Mouse (Mus musculus) ES-Bruce4 (cell line): ENCODE results near the gene Kri1.

Source experiments
- CTCF ChIP-seq: IDR thresholded peaks from one replicate; pipeline ENCODE4 v1.8.1; 2011; ENCODE audit warnings: low read depth, low read length
- POLR2A ChIP-seq: IDR thresholded peaks from one replicate; pipeline ENCODE4 v1.8.1; 2011; ENCODE audit warnings: low read length; ENCODE audit not compliant: insufficient read depth

- TF ChIP-seq POLR2A (no peak), CTCF (no peak)
Observed at GRCm38 (mm10) chr9:21314367-21315140, 26.8 kb upstream of the Kri1 start.
